ENCODE assay signal across 7 mouse cellular contexts in the genomic region with DNA sequence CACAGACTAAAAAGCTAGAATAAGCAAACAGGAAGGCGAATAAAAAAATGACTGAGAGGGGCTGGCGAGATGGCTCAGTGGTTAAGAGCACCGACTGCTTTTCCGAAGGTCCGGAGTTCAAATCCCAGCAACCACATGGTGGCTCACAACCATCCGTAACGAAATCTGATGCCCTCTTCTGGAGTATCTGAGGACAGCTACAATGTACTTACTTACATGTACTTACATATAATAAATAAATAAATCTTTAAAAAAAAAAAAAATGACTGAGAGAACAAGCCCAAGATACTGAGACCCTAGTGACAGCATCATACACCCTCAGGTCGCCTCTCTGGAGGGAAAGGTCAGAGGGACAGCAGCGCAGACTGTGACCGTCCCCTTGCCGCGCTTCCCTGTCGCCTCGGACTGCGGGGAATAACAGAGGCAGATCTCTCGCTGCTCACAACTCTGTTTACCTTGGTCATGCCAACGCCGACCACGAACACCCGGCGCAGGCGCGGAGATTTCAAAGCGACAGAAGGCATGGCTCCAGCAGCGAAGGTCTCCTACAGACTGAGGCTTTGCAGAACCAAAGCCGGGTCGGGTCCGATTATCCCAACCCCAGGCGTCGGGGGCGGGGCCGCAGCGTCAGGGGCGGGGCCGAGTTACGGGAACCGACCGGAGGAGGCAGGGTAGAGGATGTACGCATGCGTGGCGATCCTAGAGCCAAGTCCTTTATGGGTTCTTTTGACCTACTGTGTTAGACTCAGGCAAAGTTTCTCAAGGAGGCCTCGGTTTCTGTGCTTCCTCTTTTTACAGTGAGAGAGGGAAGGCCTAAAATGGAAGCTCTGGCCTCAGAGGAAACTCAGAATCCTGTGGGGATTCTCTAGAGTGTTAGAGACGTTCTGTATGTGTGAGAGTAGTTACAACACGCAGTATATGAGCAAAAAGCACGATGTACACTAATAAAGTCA. TPM values are rescaled to one million over a fixed set of nuclear protein-coding genes. Genes with fewer than 3 reads are reported as not detected.
DNase-seq lines count a peak whose midpoint lies in the region; ATAC-seq and TF ChIP-seq lines count a peak whose summit lies in the region.

No protein-coding gene starts in this region.

- TF ChIP-seq CTCF in heart, adult 2 months (IDR thresholded peaks at IDR 0.05), result peak; percentile 10; the same call in 1 of the 2 replicates

- DNase-seq in adrenal gland, postnatal 25 days, result peak; percentile 97
- peak; percentile 94 to 96 for DNase-seq in heart, adult 2 months
- peak; percentile 85 to 88 for DNase-seq in kidney, adult 8-10 months
- peak; percentile 82 to 92 for DNase-seq in spleen, postnatal 10 days (ENCODE audit: low spot score in 2 of 2)

- H3K9ac ChIP-seq in embryonic facial prominence, embryonic 12.5 days, result peak overlapping the region; percentile 62
- peak overlapping the region; percentile 79 for H3K9ac ChIP-seq in heart, adult 2 months (ENCODE audit: low read depth, low read length)
- H3K9ac ChIP-seq in limb, embryonic 13.5 days, result peak overlapping the region; percentile 77
- H3K9ac ChIP-seq in midbrain, embryonic 16.5 days (ENCODE audit: low read depth, low read length), result peak overlapping the region; percentile 70

- no peaks in the 10 kb centered on the region for H3K9me3 ChIP-seq in embryonic facial prominence, embryonic 12.5 days
- H3K9me3 ChIP-seq in limb, embryonic 13.5 days, result no peaks in the 10 kb centered on the region
- H3K9me3 ChIP-seq in midbrain, embryonic 16.5 days (replicated peaks; ENCODE audit: control insufficient read depth, low read length, poor library complexity, severe bottlenecking), result no peaks in the 10 kb centered on the region

- no peak for TF ChIP-seq EP300 in heart, adult 2 months (IDR thresholded peaks at IDR 0.05; ENCODE audit: insufficient read depth, low read depth, low read length)

- intact Hi-C loops in heart, adult 2 months (cut with DNase I), result loop anchor here (5.0 kb wide), 2 partner anchors 46 to 209 kb away; partner anchors contain the start of gene Coa7

- H3K27ac ChIP-seq in embryonic facial prominence, embryonic 12.5 days, result peak overlapping the region; percentile 57; the same call in 1 of the 2 replicates
- H3K27ac ChIP-seq in heart, adult 2 months, result peak overlapping the region; percentile 90
- peak overlapping the region; percentile 28; the same call in 1 of the 2 replicates for H3K27ac ChIP-seq in limb, embryonic 13.5 days
- H3K27ac ChIP-seq in midbrain, embryonic 16.5 days (ENCODE audit: low read length), result peak overlapping the region; percentile 71

- no peaks in the 10 kb centered on the region for H3K27me3 ChIP-seq in embryonic facial prominence, embryonic 12.5 days
- no peaks in the 10 kb centered on the region for H3K27me3 ChIP-seq in heart, adult 2 months (ENCODE audit: control insufficient read depth, insufficient read depth, low read length)
- no peaks in the 10 kb centered on the region for H3K27me3 ChIP-seq in limb, embryonic 13.5 days
- H3K27me3 ChIP-seq in midbrain, embryonic 16.5 days (ENCODE audit: control insufficient read depth, insufficient read depth, low read depth, low read length), result no peaks in the 10 kb centered on the region

- peak overlapping the region; percentile 56 for H3K4me2 ChIP-seq in embryonic facial prominence, embryonic 12.5 days (replicated peaks)
- peak overlapping the region; percentile 65 for H3K4me2 ChIP-seq in limb, embryonic 13.5 days (replicated peaks)
- H3K4me2 ChIP-seq in midbrain, embryonic 16.5 days (ENCODE audit: low read length), result peak overlapping the region; percentile 64

- WGBS in embryonic facial prominence, embryonic 12.5 days, result 14% methylated on average over 45 of the region's 45 CpGs
- WGBS in heart, adult 2 months, result 11% methylated on average over 45 of the region's 45 CpGs
- WGBS in limb, embryonic 13.5 days, result 15% methylated on average over 45 of the region's 45 CpGs
- 12% methylated on average over 42 of the region's 45 CpGs for WGBS in midbrain, embryonic 16.5 days

- peak overlapping the region; percentile 60 for H3K4me3 ChIP-seq in embryonic facial prominence, embryonic 12.5 days
- H3K4me3 ChIP-seq in heart, adult 2 months, result peak overlapping the region; percentile 56
- peak overlapping the region; percentile 65 for H3K4me3 ChIP-seq in limb, embryonic 13.5 days
- peak overlapping the region; percentile 66 for H3K4me3 ChIP-seq in midbrain, embryonic 16.5 days (ENCODE audit: low read depth, low read length)

- H3K79me2 ChIP-seq in heart, adult 2 months (replicated peaks; ENCODE audit: control insufficient read depth, insufficient read depth, low read length), result 0 out of 2 replicates have a peak, but pooled peaks cover 2% of the 10 kb centered on the region

- peak; percentile 84 for ATAC-seq in embryonic facial prominence, embryonic 12.5 days (ENCODE audit: insufficient number of reproducible peaks, insufficient read depth, low FRiP score, low TSS enrichment)
- ATAC-seq in limb, embryonic 13.5 days (ENCODE audit: low FRiP score, low read depth), result peak; percentile 97
- ATAC-seq in midbrain, embryonic 16.5 days, result peak; percentile 96

- TF ChIP-seq POLR2A in heart, adult 2 months (IDR thresholded peaks at IDR 0.05; ENCODE audit: insufficient read depth, low read depth, low read length), result peak; percentile 88

- H3K4me1 ChIP-seq in embryonic facial prominence, embryonic 12.5 days, result no peaks in the 10 kb centered on the region
- H3K4me1 ChIP-seq in heart, adult 2 months (ENCODE audit: control insufficient read depth, insufficient read depth, low read length), result no peaks in the 10 kb centered on the region; the same call in 1 of the 2 replicates
- H3K4me1 ChIP-seq in limb, embryonic 13.5 days, result no peaks in the 10 kb centered on the region
- no peaks in the 10 kb centered on the region for H3K4me1 ChIP-seq in midbrain, embryonic 16.5 days (ENCODE audit: control insufficient read depth, insufficient read depth, low read length)

- H3K36me3 ChIP-seq in embryonic facial prominence, embryonic 12.5 days, result no peaks in the 10 kb centered on the region
- H3K36me3 ChIP-seq in heart, adult 2 months (ENCODE audit: control insufficient read depth, insufficient read depth, low read length), result peaks cover 2% of the 10 kb centered on the region; the same call in 1 of the 2 replicates
- H3K36me3 ChIP-seq in limb, embryonic 13.5 days, result no peaks in the 10 kb centered on the region
- no peaks in the 10 kb centered on the region for H3K36me3 ChIP-seq in midbrain, embryonic 16.5 days (ENCODE audit: control insufficient read depth, insufficient read depth, low read length)

RNA-seq across cellular contexts. Expression of gene Podn, which starts 22.0 kb away (rescaled TPM):
- 4.1 and 6.6 TPM in 2 replicates for total RNA-seq in adrenal gland, postnatal 25 days (2021)
- 0.41 and 0.79 TPM in 2 replicates for polyA plus RNA-seq in embryonic facial prominence, embryonic 12.5 days (2016; fragmentation: Nextera tagmentation; extraction: Ambion mirVana)
- total RNA-seq in heart, adult 2 months (2021), result 10 to 100 TPM; 17.9 to 20.8 TPM
- 63.3 and 79.6 TPM in 2 replicates for polyA plus RNA-seq in heart, adult 2 months (2012; rRNA removed)
- polyA plus RNA-seq in limb, embryonic 13.5 days (2015; fragmentation: Nextera tagmentation; extraction: Ambion mirVana), result 1.0 and 1.4 TPM in 2 replicates
- polyA plus RNA-seq in midbrain, embryonic 16.5 days (2015; fragmentation: Nextera tagmentation; extraction: Ambion mirVana), result 0.22 and 0.51 TPM in 2 replicates

RNA-seq across cellular contexts. Expression of gene Scp2, which starts 26.6 kb away (rescaled TPM):
- 245 and 279 TPM in 2 replicates for total RNA-seq in adrenal gland, postnatal 25 days (2021)
- 156 and 162 TPM in 2 replicates for polyA plus RNA-seq in embryonic facial prominence, embryonic 12.5 days (2016; fragmentation: Nextera tagmentation; extraction: Ambion mirVana)
- total RNA-seq in heart, adult 2 months (2021), result 100 to 1,000 TPM; 303 to 357 TPM
- polyA plus RNA-seq in heart, adult 2 months (2012; rRNA removed), result 235 and 387 TPM in 2 replicates
- 157 and 168 TPM in 2 replicates for polyA plus RNA-seq in limb, embryonic 13.5 days (2015; fragmentation: Nextera tagmentation; extraction: Ambion mirVana)
- polyA plus RNA-seq in midbrain, embryonic 16.5 days (2015; fragmentation: Nextera tagmentation; extraction: Ambion mirVana), result 180 and 200 TPM in 2 replicates

RNA-seq across cellular contexts. Expression of gene Echdc2, which starts 47.0 kb away (rescaled TPM):
- 31.3 and 33.1 TPM in 2 replicates for total RNA-seq in adrenal gland, postnatal 25 days (2021)
- 35.2 and 35.7 TPM in 2 replicates for polyA plus RNA-seq in embryonic facial prominence, embryonic 12.5 days (2016; fragmentation: Nextera tagmentation; extraction: Ambion mirVana)
- total RNA-seq in heart, adult 2 months (2021), result 10 to 100 TPM; 27.7 to 34.4 TPM
- polyA plus RNA-seq in heart, adult 2 months (2012; rRNA removed), result 64.0 and 77.8 TPM in 2 replicates
- polyA plus RNA-seq in limb, embryonic 13.5 days (2015; fragmentation: Nextera tagmentation; extraction: Ambion mirVana), result 50.1 and 50.8 TPM in 2 replicates
- polyA plus RNA-seq in midbrain, embryonic 16.5 days (2015; fragmentation: Nextera tagmentation; extraction: Ambion mirVana), result 7.8 and 9.5 TPM in 2 replicates

Comparison
In these comparisons a context has a peak if more than half of its experiments do, and no peak if none do; other contexts are left out.
1. Peak in every context shown above with its lines: DNase-seq, ATAC-seq, H3K4me3 ChIP-seq and H3K27ac ChIP-seq.
2. H3K27ac ChIP-seq: peak in every context shown above with its lines; median percentile 90 in heart, adult 2 months; 71 in midbrain, embryonic 16.5 days; 57 in embryonic facial prominence, embryonic 12.5 days; 28 in limb, embryonic 13.5 days.
3. RNA of gene Podn, which starts 22.0 kb away (polyA plus RNA-seq): 63.3 to 79.6 TPM in heart, adult 2 months; 1.0 to 1.4 TPM in limb, embryonic 13.5 days, 0.41 to 0.79 TPM in embryonic facial prominence, embryonic 12.5 days and 0.22 to 0.51 TPM in midbrain, embryonic 16.5 days; every median in the first group is over 10 times any median in the second.